Mouse (Mus musculus) 416B (cell line): ENCODE measurements around the gene Bmt2.

Experiments
- DNase-seq: peaks from one replicate; pipeline ENCODE4 v3.0.0; 2011; ENCODE audit warnings: low read depth

Bmt2 gene

GRCm38 (mm10) chr6:13677818-13678282 lies at the start of gene Bmt2:
Gene Bmt2, minus strand, starts transcription at chr6:13677966.
- DNase-seq = peak; percentile 98

DNA sequence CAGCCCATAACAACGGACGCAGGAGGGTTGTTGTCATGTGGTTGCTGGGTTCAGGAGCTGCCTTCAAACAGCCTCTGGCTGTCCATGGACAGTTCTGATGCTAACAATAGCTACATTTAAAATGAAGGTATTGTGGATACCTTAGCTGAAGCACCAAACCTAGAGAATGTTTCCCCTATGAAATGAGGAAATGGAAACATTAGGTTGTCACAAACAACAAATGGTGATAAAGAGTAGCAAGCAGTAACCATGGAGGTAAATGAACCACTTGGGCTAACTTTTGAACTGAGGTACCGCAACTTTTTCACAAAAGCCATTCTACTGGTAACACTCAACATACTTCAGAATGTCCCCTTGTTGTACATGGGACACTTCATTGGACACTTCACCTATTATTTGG lies 44.4 kb upstream of the Bmt2 start:
- DNase-seq = no peak

DNA sequence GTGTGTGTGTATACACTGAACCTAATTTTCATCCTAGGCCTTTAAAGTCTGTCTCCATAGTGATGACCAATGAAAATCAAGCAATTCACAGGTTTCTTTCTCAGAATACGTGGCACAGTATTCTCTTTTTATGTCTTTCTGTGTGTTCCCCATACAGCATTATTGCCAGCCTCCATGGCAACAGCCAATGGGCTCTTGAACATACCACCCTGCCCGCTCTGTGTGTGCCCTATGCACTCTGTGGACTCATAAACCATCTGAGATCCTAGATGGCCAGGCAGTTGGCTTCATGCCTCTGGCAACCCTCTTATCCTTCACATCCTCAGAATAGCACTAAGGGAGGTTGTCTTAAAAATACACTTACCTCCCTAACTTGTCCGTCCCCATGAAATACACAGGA lies 37.1 kb upstream of the Bmt2 start:
- DNase-seq = no peak

DNA sequence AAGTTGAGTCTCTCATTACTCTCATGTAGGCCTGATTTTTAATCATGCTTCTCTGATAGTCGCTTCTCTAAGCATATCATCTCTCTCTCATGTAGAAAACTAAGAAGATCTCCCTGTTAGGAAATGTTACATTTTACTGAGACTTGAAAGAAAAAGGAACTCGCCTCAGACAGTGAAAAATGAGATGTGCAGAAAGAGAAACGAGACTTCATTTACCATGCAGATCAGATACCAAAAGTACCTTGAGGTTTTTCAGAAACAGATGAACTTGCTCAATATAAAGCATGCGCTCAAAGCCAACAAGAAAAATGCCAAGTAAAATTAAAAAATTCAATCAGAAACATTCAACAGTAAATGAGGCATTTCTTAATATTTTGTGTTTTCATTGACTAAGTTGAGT lies 19.1 kb upstream of the Bmt2 start:
- no peak for DNase-seq

DNA sequence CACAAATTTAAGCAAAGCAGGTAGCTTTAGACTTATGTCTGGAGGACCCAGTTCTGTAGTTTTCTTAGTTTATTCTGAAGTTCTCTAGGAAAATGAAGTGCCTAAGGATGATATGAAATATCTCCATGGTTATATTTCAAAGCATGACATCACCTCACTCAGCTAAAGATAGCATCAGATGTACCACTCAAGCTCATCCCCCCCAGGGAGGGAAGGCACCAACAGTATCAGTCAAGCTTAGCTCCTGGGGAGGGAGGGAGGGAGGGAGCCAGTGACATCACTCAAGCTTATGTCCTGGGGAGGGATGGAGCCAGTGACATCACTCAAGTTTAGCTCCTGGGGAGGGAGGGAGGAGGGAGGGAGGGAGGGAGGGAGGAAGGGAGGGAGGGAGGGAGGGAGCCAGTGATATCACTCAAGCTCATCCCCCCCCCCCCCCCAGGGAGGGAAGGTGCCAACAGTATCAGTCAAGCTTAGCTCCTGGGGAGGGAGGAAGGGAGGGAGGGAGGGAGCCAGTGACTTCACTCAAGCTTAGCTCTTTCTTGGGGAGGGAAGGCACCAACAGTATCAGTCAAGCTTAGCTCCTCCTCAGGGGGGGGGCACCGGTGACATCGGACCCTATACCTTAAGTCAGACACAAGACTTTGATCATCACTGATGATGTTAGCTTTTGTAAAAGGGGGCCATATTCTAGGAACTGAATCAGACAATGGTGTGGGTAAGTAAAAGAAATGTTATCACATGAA lies 17.5 kb upstream of the Bmt2 start:
- no peak for DNase-seq

GRCm38 (mm10) chr6:13691657-13692294 lies 14.0 kb upstream of the Bmt2 start:
- no peak for DNase-seq

DNA sequence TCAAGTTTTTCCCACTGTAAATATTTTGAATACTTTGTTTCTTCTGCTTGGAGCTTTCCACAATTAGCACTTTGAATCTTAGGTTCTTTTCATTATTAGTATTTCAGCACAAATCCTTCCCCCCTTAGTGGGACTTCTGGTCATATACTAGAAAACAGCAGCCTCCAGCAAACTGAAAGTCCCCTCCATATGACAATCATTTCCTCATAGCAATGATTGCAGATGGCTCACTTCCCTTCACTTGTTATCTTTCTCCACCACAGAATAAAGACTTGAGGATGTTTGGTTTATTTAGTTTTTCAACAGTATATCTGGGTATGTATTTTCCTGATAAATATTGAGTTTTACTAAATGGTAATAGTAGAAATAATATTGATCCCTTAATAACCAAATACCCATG lies 12.6 kb upstream of the Bmt2 start:
- peak; percentile 37 for DNase-seq

DNA sequence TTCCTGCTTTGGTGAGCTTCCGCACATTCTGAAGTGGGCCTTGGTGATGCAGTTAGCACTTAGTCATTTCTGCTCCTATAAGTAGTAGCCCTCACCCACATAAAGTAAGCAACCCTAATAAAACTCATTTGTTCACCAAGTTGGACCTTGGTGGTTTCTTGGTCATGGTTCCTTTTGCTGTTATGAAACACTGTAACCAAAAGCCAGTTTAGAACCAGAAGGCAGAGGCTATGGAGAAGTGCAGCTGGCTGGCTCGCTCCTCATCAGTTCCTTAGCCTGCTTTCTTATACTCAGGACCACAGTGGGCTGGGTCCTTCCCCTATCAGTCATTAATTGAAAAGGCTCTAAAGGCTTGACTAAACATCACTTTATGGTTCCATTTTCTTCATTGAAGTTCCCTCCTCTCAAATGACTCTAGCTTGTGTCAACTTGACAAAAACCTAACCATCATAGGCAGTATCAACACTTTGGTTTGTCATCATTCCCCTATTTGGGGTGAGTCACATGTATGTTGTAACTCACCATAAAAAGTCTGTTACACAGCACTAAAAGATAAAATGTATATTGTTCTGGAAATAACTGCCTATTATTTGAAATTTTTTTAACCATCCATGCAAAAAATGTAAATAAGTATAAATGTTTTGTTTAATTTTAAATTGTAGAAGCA lies 6.3 kb upstream of the Bmt2 start:
- DNase-seq = peak; percentile 81

- DNase-seq = no peak
These were observed 583 bp upstream of the Bmt2 start for GRCm38 (mm10) chr6:13678349-13678748.

GRCm38 (mm10) chr6:13677141-13677761 lies 515 bp downstream of the Bmt2 start:
- DNase-seq = peak; percentile 60

GRCm38 (mm10) chr6:13676196-13676595 lies 1.6 kb downstream of the Bmt2 start:
- DNase-seq = peak; percentile 31

DNA sequence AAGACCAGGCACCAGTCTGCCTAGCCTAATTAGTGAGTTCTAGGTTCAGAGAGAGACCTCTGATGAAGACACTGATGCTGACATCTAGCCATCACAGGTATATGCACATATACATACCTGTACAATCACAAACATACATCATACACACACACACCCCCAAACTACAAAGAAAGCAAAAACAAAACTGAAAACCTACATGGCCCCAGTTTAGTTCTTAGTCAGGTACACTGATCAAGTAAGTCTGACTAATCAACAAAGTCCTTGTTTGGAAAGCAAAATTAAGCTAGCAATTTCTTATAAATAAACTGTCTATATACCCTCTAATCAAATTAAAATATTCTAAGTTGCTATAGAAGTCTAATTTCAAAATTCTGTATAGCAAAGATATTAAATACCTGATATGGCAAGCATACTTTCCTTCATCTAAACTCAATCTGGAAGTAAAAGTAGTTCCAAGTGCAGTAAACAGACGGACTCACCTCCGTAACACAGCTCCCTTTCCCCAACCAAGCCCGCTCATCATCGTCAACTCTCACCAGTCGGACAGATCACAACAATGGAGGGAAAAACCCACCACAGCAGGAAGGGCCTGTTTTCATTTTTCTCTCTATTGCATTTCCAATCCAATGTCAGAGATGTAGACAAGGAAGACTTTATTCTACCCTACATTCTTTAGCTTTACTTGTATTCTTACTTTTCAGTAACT lies 3.0 kb downstream of the Bmt2 start:
- DNase-seq = no peak

- no peak for DNase-seq
These were observed 12.1 kb downstream of the Bmt2 start for GRCm38 (mm10) chr6:13665646-13666045.

DNA sequence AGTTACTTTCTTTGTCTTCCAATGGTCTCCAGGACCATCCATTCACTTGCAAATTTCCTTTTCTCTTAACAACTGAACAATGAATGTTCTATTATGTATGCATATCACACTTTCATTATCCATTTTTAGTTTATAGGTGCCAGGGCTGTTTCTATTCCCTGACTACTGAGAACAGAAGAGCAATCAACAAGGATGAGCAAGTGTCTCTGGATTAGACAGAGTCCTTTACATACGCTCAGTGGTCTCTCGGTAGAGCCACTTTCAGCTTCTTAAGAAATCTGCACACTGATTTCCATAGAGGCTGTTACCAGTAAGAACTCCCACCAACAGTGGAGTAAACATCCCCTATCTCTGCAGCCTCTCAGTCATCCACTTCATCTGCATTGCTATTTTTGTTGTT lies 19.8 kb downstream of the Bmt2 start:
- no peak for DNase-seq

- DNase-seq = no peak
These were observed 23.7 kb downstream of the Bmt2 start for GRCm38 (mm10) chr6:13654081-13654480.

GRCm38 (mm10) chr6:13652284-13652683 lies 25.5 kb downstream of the Bmt2 start:
- DNase-seq = no peak

- DNase-seq = no peak
These were observed 26.9 kb downstream of the Bmt2 start for GRCm38 (mm10) chr6:13650854-13651253.

- DNase-seq = no peak
These were observed 29.5 kb downstream of the Bmt2 start for GRCm38 (mm10) chr6:13648305-13648704.

GRCm38 (mm10) chr6:13636582-13636989 lies 41.2 kb downstream of the Bmt2 start:
- no peak for DNase-seq

- DNase-seq = no peak
These were observed 45.2 kb downstream of the Bmt2 start for GRCm38 (mm10) chr6:13632571-13632970.

- no peak for DNase-seq
These were observed 47.2 kb downstream of the Bmt2 start for GRCm38 (mm10) chr6:13630607-13631006.

- no peak for DNase-seq
These were observed 58.1 kb downstream of the Bmt2 start for GRCm38 (mm10) chr6:13619618-13620017.
